Mouse (Mus musculus) spleen, postnatal 0 days (tissue): ENCODE data around the gene Olfr1463. TPM values are rescaled to one million over a fixed set of nuclear protein-coding genes. Genes with fewer than 3 reads are reported as not detected.

Experiments
- polyA plus RNA-seq: library from polyadenylated mRNA; unstranded; fragments of >200 nt; fragmentation: Nextera tagmentation; extraction: Ambion mirVana; gene quantifications from 2 replicates; pipeline ENCODE4 v1.2.1, GENCODE M21; 2015

The Olfr1463 gene
- not detected in 2 replicates for polyA plus RNA-seq

GRCm38 (mm10) chr19:13231028-13231427 is at the start of gene Olfr1463:
Olfr1463 (plus strand) TSS chr19:13231328.

GRCm38 (mm10) chr19:13185434-13185833 is 45.7 kb upstream of the Olfr1463 start, which contains the start of gene Olfr1462:
Olfr1462 (plus strand) TSS chr19:13185734.

Other genes starting within 250 kb of the Olfr1463 start
- gene Olfr1451, start 236.3 kb upstream of the Olfr1463 start, polyA plus RNA-seq, result not detected in 2 replicates
- not detected in 2 replicates for gene Olfr1453, start 203.0 kb upstream of the Olfr1463 start, polyA plus RNA-seq
- gene Olfr1454, start 170.7 kb upstream of the Olfr1463 start, polyA plus RNA-seq, result not detected in 2 replicates
- not detected in 2 replicates for gene Olfr1457, start 133.4 kb upstream of the Olfr1463 start, polyA plus RNA-seq
- not detected in 2 replicates for gene Olfr1458, start 124.6 kb upstream of the Olfr1463 start, polyA plus RNA-seq
- 0.01 TPM in 1 of 2 replicates, not detected in the other for gene Olfr1459, start 81.8 kb upstream of the Olfr1463 start, polyA plus RNA-seq
- not detected in 2 replicates for gene Olfr1461, start 68.3 kb upstream of the Olfr1463 start, polyA plus RNA-seq
- gene Olfr1462, start 45.6 kb upstream of the Olfr1463 start, polyA plus RNA-seq, result not detected in 2 replicates
- not detected in 2 replicates for gene Olfr1465, start 84.2 kb downstream of the Olfr1463 start, polyA plus RNA-seq
- not detected in 2 replicates for gene Olfr1466, start 107.5 kb downstream of the Olfr1463 start, polyA plus RNA-seq
- not detected in 2 replicates for gene Olfr1467, start 130.9 kb downstream of the Olfr1463 start, polyA plus RNA-seq
- not detected in 2 replicates for gene Olfr1469, start 176.5 kb downstream of the Olfr1463 start, polyA plus RNA-seq
- gene Olfr1471, start 212.1 kb downstream of the Olfr1463 start, polyA plus RNA-seq, result not detected in 2 replicates
- gene Olfr1472, start 224.8 kb downstream of the Olfr1463 start, polyA plus RNA-seq, result not detected in 2 replicates
- not detected in 2 replicates for gene Olfr1474, start 238.2 kb downstream of the Olfr1463 start, polyA plus RNA-seq
- gene Olfr1475, start 248.9 kb downstream of the Olfr1463 start, polyA plus RNA-seq, result not detected in 2 replicates